Mouse (Mus musculus): ENCODE results near the gene Olfr12.

Olfr12 gene

DNA sequence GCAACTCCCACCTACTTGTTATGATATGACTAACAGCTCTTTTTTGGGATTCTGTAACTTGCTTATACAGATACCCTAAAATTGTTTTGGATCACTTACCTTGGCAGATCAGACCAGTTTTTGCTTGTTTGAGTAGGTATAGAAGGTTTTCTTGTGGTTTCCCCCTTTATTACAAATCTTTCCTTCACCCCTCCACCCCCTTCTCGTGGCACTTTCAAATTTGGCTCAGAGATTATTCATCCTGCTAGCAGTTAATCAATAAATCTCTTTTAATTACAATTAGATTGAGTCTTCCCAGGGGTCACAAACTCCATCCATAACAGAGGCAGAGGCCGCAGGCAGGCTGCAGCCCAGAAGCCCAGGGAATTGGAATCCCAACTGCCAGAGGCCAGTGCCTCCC, at the start of gene Olfr12:
Gene Olfr12 (plus strand): TSS at position 301 of the 400 bp plus-strand sequence.
- DNase-seq (ENCODE audit: low read depth in 1 of 2, low spot score in 2 of 2): no peak

DNA sequence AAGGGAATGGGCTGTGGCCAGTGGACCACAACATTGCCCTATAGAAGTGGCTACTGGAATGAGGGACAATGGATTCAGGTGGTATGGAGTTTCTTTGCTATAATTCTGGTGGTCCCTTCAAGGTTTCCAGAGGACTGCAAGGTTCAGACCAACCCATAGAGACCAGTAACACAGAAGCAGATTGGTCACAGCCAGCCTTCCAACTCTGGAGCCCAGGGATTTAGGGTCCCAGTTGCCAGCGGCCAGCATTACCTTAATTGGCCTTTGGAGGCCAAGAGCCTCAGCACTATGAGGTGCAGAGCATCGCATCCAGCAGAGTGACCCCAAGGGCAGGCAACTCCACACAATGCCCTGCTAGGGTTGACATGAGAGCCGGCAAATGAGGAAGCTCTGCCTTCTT, 46.6 kb upstream of the Olfr12 start, which contains the start of gene Olfr1413:
Gene Olfr1413 (plus strand): TSS at position 301 of the 400 bp plus-strand sequence.
- DNase-seq (ENCODE audit: low read depth in 1 of 2, low spot score in 2 of 2): no peak

DNA sequence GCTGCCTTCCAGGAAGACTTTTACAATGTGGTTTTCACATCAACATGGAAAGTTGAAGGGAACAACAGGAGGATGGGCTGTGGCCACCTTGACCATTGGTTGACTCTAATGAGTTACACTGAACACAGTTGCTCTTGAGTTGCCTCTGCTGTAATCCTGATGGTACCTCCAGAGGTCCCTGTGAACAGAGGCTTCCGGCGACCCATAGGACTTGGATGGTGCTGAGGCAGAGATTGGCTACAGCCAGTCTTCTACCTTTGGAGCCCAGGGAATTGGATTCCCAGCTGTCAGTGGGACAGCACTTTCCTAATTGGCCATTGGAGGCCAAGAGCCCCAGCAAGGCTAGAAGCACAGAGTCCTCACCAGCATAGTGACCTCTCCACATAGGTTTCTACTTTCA, 32.1 kb upstream of the Olfr12 start, which contains the start of gene Olfr1412:
Gene Olfr1412 (plus strand): TSS at position 301 of the 400 bp plus-strand sequence.
- DNase-seq (ENCODE audit: low read depth in 1 of 2, low spot score in 2 of 2): no peak

DNA sequence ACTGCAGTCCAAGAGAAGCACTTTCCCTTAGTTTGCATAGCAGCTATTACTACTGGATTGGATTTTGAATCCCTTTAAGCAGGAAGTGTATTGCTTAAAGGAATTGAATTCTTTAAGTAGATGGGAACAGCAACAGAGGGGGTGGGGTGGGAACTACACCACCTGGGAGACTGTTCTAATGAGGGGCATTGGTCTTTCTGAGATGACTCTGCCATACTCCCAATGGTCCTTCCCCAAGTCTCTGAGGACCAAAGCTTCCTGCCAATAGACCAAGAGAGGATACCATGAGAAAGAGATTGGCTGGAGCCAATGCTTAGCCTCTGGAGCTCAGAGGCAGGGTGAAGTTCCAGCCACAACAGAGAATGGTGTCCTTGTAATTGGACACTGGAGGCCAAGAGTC, 23.5 kb upstream of the Olfr12 start, which contains the start of gene Olfr1411:
Gene Olfr1411 (plus strand): TSS at position 301 of the 400 bp plus-strand sequence.
- no peak for DNase-seq (ENCODE audit: low read depth in 1 of 2, low spot score in 2 of 2)

DNA sequence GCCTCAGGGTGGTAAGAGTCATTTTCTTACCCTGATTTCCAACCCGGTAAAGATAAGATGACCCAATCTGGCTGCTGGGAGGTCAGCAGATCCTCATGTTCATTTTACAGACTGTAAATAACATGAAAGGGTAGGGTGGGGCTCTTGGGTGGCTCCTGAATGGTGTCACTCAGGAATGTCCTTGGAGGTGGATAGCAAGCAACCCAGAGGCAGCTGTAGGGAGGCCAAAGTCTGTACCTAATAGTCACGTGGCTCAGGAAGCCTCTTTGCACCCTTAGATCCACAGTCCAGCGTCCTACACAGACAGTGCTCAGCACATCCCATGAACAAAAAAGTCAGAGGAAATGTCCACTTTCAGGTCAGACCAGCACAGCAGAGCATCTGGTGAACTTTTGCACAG, 21.6 kb upstream of the Olfr12 start:
- no peak for DNase-seq (ENCODE audit: low read depth in 1 of 2, low spot score in 2 of 2)

DNA sequence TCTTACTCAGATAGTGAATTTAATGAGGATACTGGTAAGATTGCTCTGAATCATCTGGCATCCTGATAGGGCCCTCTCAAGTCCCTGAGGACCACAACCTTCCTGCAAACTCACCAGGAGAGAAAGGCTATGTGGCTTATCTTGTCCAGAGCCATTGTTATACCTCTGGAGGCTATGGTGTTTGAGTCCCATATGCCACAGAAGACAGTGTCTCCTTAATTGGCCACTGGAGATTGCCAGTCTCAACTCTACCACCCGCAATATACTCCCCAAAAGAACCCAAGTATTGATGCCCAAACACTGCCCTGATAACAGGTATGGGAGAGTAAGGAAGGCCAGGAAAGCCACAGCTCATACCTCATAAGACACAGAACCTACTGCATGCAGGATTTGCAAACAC, 12.1 kb upstream of the Olfr12 start, which contains the start of gene Olfr1410:
Gene Olfr1410 (plus strand): TSS at position 301 of the 400 bp plus-strand sequence.
- no peak for DNase-seq (ENCODE audit: low read depth in 1 of 2, low spot score in 2 of 2)

DNA sequence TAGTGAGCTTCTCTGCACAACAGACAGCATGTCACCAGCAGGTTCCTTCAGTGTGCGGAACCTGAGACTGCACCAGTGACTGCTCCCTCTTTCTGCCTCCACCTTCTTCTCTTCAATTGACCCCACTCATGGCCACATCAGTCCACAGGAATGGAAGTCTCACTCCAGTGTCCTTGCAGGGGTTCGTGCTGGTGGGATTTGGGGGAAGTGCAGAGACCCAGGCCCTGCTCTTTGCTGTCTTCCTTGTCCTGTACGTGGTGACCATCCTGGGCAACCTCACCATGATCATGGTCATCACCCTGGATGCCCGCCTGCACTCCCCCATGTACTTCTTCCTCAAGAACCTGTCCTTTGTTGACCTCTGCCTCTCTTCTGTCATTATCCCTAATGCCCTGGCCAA, 9.9 kb upstream of the Olfr12 start:
- no peak for DNase-seq (ENCODE audit: low read depth in 1 of 2, low spot score in 2 of 2)

DNA sequence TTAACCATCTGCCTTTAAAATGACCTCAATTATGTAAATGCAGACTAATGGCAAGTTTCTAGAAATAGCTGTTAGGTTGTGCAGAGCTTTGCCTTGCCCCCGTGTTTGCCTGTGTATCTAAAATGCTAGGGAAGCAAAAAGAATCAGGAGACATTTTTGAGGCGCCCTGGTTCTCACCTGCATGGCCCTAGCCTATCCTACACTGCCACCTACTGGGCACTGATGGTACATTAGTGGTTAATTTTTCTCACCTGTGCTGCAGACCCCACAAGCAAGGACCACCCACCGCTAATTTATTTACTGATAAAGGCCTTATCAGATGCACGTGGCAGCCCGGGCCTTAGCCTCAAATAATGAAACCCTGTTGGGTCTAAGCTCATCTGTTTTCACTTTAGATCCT, 6.6 kb upstream of the Olfr12 start:
- no peak for DNase-seq (ENCODE audit: low read depth in 1 of 2, low spot score in 2 of 2)

DNA sequence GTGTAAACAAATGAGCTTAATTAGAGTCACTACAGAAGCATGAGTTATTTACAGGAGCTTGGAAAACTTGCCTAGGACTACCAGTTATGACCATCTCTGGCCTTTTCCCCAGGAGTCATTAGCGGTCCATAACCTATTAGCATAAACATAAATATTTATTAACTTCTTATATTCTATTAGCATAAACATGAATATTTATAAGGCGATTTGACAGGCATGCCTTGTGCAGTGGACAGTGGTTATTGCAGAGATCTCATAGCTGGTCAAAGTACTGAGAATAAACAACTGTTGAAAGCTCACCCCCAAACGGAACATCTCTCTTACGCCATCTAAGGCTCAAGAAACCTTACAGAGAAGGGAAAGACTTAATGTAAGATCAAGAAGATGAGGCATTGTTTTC, 4.4 kb upstream of the Olfr12 start:
- DNase-seq (ENCODE audit: low read depth in 1 of 2, low spot score in 2 of 2): no peak

DNA sequence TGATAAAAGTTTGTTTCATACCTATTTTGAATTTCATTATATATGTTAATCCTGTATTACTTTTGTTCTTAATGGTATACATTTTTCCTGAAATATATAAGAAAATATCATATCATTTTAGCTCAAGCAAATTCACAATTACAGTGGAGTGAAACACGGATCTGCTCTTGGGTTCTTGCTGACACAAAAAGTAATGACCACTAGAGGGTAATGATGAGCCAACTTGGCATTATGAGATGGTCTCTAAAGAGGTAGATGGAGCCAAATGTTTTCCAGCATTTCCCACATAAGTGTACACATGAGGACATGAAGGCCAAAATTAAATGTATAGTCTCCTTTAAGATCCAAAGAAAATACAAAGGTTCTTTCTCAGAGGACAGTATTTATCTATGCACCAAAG, 3.1 kb upstream of the Olfr12 start:
- no peak for DNase-seq (ENCODE audit: low read depth in 1 of 2, low spot score in 2 of 2)

DNA sequence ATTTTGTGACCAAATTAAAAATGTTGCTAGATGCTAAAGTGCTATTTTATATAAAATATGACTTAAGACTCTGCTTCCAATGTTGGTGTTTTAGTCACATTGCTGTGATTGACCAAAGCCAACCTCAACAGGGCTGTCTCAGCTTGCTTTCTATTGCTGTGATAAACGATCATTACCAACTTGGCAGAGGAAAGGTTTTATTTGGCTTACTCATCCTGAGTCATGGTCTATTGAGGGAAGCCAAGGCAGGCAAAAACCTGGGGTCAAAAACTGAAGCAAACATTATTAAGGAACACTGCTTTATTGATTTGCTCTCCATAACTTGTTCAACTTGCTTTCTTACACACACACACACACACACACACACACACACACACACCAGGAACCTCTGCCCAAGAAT, 1.5 kb upstream of the Olfr12 start:
- no peak for DNase-seq (ENCODE audit: low read depth in 1 of 2, low spot score in 2 of 2)

DNA sequence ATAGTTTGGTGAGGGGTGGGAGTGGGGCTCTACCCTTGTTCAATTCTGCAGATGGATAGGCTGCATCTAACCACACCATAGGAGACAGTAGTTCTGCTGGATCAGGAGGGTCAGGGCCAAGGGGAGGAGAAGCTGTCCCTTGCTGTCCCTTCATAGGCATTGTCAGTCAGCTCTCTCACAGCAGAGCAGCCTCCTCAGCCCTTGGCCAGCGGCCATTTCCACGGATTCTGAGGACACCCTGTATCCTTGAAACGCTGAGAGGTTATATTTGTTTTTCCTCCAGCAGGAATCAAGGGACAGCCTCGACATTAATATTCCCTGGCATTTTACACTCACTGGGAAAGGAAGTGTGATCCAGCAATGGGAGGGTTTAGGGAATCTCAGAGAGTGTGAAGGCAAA, 772 bp downstream of the Olfr12 start:
- DNase-seq (ENCODE audit: low read depth in 1 of 2, low spot score in 2 of 2): no peak

DNA sequence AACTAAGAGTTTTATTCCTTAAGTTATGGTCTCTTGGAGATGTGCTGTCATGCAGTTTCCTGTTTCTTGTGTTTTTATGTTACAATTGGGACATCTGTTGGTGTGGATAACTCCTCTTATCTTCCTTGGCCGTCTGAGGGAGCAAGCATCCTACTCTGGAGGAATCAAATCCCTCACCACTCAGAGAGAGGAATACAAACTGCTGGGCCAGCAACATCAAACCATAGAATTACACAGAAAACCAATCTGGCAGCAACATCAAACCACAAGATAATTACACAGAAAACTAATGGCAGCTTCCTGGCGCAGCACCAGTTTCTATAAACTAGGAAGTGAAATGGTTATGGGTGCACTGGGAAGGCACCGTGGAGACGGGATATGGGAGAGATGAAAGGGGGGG, 10.6 kb downstream of the Olfr12 start:
- DNase-seq (ENCODE audit: low read depth in 1 of 2, low spot score in 2 of 2): no peak

DNA sequence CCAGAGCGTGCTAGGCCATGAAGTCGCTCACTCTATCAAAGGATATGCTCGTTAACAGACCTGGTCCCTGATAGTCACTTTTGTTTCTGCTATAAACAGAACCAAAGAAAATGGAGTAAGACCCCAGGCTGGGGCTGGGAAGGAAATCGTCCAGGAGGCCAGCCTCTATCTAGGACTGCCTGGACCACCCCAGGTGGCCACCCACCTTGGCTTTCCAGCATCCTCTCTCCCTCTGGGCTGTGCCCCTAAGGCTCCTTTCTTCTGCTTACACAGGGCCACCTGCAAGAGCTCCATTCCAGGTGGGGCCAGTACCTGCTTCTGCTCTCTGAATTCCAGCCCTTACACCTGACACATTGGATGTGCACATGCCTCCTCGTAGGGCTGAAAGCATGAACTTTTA, 14.6 kb downstream of the Olfr12 start:
- no peak for DNase-seq (ENCODE audit: low read depth in 1 of 2, low spot score in 2 of 2)

DNA sequence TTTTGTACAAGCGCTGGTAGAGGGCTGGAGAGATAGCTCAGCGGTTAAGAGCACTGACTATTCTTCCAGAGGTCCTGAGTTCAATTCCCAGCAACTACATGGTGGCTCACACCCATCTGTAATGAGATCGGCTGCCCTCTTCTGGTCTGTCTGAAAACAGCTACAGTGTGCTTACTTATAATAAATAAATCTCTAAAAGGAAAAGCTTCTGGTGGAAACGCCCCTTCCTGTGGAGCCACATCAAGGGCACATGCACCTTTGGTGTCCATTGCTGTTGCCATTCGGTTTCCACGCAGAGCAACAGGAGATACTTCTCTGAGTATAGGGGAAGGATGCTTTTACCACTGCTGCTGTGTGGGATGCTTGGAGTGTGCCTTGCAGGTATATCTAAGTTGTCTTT, 15.4 kb downstream of the Olfr12 start:
- DNase-seq (ENCODE audit: low read depth in 1 of 2, low spot score in 2 of 2): no peak

DNA sequence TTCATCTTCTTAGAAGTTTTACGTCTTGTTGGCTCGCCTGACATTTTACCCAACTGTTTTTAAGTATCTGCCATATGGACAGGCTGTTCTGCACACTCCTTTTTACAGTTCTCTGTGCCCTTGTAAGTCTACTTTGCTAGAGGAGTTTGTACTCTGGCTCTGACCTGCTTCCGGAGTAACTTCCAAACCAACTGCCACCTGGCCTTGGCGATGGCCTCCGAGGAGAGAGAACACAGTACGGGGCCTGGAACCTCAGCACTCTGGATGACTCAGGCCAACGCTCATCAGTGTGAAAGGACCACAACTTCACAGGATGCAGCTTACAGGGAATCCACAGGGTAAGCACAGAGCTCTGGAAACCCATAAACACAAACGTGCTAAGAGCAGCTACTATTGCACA, 16.1 kb downstream of the Olfr12 start:
- no peak for DNase-seq (ENCODE audit: low read depth in 1 of 2, low spot score in 2 of 2)

DNA sequence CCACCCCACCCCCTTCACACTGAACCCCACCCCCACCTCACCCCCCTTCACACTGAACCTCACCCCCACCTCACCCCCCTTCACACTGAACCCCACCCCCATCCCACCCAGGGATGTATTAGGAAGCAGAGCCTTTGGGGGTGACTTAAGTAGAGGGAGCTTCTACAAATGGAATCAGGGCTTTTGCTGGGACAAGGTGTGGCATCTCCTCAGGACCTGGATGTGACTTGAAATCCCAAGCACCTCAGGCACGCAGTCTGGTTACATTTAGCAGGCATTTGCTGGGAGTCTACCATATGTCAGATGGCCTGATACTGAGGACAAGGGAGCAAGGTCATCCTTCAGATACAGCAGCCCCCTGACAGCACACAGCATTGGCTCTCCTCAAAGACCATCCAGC, 17.0 kb downstream of the Olfr12 start:
- DNase-seq (ENCODE audit: low read depth in 1 of 2, low spot score in 2 of 2): no peak

DNA sequence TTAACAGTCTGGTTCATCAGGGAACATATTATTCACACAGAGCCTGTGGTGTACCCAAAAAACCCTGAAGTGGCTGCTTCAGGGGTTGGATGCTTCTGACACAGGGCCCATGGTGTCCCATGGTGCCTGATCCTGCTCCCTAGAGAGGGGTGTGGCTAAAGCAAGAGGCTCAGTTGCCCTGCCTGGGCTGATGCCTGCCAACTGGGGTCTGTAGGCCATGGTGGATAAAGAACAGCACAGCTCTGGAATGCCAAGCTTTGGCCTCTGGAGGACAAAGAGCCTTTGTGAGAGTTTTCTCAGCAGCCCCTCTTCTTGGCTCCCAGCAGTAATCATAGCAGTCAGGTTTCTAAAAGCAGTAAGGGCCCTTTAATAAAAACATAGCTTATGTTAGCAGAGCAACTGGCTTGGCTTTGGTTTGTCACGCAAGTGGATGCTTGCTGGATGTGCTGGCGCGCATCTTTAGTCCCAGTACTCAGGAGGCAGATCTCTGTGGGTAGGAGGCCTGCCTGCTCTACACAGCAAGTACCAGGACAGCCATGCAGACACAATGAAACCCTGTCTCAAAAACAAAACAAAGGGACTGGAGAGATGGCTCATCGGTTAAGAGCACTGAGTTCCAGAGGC, 17.5 kb downstream of the Olfr12 start:
- no peak for DNase-seq (ENCODE audit: low read depth in 1 of 2, low spot score in 2 of 2)

DNA sequence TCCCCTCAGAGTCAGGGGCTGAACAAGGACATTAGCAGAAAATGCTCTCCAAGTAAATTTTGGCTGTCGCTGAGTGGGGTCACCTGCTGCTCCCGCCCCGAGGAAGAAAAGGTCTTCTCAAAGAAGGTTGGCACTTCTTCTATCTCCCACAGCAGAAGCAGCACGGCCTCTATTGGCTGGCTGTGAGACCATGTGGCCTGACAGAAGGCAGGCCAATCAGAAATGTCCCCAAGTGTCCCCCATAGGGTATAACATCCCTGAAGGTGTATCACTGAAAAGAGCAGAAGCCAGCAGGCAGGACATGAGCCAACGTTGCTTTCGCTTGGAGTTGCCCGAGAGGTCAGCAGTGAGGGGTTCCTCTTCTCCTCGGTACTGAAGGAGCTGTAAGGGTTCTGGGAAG, 18.4 kb downstream of the Olfr12 start:
- DNase-seq (ENCODE audit: low read depth in 1 of 2, low spot score in 2 of 2): no peak

DNA sequence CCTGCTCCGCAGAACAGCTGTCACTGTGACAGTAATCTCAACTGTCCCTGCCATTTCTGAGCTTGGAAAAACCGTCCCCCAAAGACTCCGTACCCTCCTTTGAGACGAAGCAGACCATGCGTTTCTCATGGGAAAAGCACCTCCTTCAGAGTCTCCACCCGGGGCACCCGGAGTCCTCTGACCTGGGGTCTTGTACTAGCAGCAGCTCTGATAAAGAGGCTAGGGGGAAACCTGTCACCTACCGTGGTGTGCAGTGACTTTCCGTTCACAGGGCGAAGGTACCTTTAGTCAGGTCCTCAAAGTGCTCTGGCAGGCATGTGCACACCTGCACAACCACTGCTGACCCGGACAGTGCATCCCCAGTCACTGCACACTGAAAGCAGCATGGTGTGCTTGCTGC, 19.1 kb downstream of the Olfr12 start:
- no peak for DNase-seq (ENCODE audit: low read depth in 1 of 2, low spot score in 2 of 2)

DNA sequence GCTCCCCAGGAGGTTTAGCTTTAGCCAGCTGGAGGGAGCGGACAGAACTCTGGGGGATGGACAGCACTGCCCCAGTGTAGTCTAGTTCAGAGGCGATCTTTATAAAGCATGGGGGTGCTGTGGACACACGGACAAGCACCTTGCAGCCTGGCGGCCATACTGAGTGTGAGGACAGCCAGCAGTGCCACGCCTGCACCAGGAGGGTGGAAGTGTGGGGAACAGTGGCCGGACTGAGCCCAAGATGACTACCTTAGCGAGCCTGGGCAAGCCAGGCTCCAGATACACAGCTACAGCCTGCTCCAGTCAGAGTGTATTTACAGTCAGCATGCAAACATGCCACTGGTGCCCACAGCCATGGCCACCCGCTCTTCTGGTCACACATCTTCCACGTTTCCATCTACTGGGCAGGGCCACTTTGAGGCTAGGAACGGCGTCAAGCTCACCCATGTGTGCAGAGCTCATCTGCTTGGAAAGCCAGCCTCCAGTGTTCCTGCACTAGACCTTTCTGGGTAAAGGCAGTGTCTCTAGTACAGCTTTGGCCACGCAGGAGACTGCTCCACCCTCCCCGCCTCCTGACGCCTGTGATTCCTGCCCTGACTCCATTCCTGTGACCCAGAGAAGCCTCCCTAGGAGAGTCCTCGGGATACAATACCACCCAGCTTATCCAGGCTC, 20.0 kb downstream of the Olfr12 start:
- DNase-seq (ENCODE audit: low read depth in 1 of 2, low spot score in 2 of 2): no peak

DNA sequence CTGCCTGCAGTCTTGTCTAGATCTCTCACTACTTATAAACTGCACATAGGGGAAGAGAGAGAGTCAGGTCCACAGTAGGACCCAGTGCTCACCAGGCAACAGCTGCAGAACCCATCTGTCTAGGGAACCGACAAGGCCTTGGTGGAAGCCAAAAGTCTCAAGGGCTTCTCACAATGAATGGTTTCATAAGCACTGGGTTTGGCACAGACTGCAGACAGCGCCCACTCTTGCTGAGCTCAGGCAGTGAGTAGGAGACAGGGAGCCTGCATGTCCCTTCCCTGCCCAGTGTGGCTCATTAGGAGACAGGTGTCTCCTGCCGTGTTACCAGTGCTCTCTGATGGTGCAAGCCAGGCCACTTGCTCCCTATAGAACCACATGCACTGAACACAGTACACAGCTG, 20.6 kb downstream of the Olfr12 start:
- no peak for DNase-seq (ENCODE audit: low read depth in 1 of 2, low spot score in 2 of 2)

DNA sequence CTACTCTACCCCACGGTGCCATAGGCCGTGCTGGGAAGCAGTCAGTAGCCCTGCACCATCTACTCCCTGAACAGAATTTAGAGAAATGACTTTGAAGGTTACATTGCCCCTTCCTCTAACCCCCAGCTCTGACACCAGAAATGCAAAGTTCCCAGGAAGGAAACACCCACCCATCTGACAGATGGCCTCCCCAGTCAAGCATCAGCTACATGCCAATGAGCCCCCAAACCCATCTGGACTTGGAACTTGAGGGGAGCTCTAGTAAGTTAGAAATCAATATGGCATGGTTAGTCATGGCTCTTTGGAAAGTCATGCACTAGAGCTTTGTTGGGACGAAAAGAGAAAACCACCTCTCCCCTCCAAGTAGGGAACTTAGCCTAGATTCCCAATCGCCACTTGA, 21.1 kb downstream of the Olfr12 start:
- DNase-seq (ENCODE audit: low read depth in 1 of 2, low spot score in 2 of 2): no peak
